Mouse (Mus musculus) liver, adult 2 months (tissue): ENCODE measurements around the gene Srd5a3.

Source experiments
- CTCF ChIP-seq: fragments of 200-500 bp; IDR thresholded peaks from 2 replicates; pipeline ENCODE4 v1.5.1; 2011; ENCODE audit warnings: low read depth, low read length, control low read depth
- POLR2A ChIP-seq: fragments of 200-500 bp; IDR thresholded peaks from 2 replicates; pipeline ENCODE4 v1.6.1; 2011; ENCODE audit warnings: low read length, control low read depth; ENCODE audit not compliant: insufficient read depth; ENCODE audit errors: extremely low read depth

- no peak for TF ChIP-seq POLR2A
- no peak for TF ChIP-seq CTCF
Observed at GRCm38 (mm10) chr5:76175051-76175450, 35.0 kb downstream of the Srd5a3 start.
